Mouse (Mus musculus) heart, adult 8-10 months (tissue): ENCODE measurements around the gene Trh. TPM values are rescaled to one million over a fixed set of nuclear protein-coding genes. Genes with fewer than 3 reads are reported as not detected.

Experiments used
- DNase-seq: peaks from one replicate; pipeline ENCODE4 v3.0.0; 2022; ENCODE audit warnings: low spot score
- total RNA-seq, 4 experiments: library from RNA; stranded (reverse); gene quantifications; 2 replicates each; pipeline ENCODE4 v1.2.4; 2022

Gene Trh
- not detected for total RNA-seq

DNA sequence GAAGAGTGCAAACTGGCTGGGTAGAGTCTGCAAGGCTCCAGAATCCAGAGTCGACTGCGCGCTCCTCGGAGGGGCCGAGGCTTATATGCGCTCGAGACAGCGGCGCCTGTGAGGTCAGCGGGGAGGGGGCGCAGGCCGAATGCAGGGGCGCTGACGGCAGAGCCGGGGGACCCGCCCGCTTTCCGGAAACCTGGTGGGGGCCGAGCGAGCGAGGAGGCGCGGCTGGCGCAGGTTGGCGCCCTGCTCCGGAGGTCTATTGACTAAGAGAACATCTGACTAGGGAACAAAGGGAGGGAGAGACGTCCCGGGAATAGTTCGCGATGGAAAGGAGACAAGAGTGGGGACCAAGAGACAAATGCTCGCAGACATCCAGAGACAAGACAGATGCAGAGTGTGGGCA lies at the start of gene Trh:
Gene Trh, minus strand, starts transcription at position 60 of the 400 bp plus-strand sequence.
- no peak for DNase-seq

DNA sequence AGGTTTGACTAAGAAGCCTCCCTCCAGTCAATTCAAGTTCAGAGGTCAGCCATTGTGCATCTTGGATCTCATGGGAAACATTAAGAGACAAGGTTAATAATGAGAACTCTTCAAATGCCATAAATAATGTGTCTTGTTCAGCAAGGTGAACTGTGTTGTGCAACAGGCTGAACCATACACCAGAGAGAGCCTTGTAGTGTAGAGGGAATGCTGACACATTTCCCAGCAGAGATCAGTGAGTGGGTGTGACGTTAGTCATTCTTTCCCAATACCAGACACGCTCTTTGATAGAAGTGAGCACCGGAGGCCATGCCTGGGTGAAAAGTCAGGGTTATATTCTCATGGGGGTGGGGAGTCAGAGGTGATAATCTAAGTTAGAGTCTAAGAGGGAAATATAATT lies 46.4 kb upstream of the Trh start:
- DNase-seq = no peak

DNA sequence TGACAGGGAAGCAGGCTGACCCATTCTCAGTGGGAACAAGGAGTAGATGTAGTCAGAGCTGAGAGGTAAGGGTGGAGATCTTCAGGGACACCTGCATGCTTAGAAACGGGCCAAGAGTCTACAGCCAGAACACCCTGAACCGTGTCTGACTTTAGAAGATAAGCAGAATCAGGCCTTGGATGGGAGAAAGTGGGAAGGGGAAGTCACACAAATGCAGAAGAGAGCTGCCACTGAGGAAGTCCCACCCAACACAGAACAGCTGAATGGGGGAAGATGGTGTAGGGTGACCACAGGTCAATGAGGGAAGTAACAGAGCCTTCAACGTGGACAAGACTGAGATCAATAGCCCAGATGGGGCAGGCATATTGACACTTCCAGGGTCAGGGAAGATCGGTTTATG lies 42.4 kb upstream of the Trh start:
- DNase-seq = no peak

DNA sequence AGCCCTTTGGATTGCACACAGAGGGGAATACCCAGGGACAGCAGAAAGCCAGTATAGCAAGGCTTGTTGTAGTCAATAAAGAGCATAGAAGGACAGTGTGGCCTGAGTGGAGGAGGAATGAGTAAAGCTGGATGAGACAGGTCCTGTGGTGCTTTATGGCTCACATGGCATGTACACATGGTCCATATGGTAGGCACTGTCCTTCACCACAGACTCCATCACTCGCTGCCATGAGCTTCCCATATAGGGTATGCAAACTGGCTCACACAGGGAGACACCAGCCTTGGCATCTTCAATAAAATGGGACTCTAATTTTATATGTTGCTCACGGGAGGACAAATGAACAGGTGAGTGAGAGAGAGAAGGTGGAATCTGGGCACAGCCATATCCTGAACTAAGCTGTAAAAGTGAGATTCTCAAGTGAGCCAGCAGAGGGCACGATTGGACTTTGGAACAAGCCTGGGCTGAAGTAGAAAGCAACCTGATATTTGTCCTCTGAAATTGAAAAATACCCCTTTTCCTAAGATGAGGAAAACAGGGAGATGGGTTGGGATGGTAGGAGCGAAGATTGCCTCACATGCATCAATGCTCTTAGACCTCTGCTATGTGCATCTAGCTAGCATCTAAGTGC lies 41.9 kb upstream of the Trh start:
- peak; percentile 56 for DNase-seq

DNA sequence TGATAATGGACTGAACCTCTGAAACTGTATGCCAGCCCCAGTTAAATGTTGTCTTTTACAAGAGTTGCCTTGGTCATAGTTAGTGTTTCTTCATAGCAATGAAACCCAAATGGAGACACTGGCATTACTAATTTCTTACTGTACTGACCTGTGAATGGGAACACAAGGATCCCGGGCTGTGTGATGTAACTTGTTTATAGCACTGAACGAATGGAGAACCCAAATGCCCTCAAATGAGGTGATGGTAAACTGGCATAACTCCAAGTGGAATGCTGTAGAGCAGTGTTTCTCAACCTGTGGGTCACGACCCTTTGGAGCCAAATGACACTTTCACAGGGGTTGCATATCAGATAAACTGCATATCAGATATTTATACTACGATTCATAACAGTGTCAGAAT lies 41.1 kb upstream of the Trh start:
- no peak for DNase-seq

DNA sequence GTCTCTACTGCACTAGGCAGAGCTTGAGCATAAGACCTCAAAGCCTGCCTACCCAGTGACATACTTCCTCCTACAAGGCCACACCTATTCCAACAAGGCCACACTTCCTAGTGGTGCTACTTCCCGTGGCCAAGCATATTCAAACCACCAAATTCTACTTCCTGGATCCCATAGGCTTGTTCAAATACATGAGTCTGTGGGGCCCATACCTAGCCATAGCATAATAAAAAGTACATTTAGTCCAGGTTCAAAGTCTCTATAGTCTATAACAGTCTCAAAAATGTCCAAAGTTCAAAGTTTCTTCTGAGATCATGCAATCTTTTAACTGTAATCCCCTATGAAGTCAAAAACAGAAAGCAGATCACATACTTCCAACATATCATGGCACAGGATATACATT lies 32.7 kb upstream of the Trh start:
- DNase-seq = no peak

DNA sequence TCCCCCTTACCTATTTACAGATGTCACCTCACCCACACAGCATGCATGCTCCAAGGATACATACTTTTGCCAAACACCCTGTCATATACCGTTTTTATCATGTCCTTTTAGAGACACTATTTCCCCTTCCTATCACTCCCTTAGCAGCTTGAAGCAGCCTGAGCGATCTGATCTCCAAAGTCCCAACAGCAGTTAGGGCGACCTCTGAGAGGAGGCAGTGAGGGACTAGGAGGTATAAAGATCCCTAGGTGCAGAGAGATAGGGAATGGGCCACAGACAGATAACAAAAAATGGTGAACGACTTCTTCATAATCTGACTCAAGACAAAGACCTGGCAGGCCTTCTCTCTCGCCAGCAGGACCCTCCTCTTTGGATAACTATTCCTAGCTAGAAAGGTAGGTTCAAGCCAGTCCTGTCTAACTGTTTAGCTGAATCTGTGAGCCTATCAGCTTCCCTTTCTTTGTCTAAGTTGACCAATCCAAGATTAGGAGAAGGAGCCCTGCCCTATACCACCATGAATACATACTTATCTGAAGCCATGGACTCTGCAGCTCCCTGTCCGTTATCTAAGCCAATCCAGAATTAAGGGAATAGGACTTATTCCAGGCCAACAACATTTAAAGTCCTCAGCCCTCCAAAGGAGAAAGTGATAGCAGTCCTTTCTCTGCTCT lies 29.3 kb upstream of the Trh start:
- no peak for DNase-seq

DNA sequence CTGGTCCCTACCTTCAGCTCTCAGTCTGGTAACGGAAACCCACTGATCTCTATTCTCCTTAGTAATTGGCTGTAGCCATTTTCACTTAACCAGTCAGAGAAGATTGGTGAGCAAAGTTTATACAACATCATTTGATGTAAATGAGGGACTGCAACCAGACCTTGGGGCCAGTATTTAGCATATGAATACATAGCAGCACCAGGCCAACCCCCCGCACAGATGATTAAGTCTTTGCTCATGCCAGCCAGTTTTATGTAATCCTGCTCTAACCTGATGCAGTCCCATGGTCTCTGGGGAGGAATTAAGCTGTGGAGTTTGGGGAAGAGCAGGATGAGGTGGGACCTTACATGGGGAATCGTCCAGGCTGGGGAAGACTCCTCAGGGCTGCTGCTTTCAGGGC lies 28.2 kb upstream of the Trh start:
- DNase-seq = no peak

DNA sequence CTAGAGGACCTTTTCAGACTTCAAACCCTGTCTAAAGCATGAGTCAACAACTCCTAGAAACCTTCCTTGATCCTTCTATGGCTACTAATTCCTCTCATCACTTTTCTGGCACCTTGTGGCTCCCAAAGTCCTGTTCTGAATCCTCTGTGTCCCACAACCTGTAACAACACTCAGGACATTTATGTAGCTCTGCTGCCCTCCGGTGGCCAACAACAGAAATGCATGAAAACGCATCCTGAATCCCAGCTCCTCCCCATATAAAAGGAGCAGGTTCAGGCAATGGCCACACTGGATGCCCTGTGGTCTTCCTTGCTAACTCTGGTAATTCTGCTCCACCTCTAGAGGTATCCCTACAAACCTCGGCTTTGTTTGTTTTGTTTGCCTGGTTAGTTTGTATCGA lies 24.6 kb upstream of the Trh start:
- peak; percentile 66 for DNase-seq

DNA sequence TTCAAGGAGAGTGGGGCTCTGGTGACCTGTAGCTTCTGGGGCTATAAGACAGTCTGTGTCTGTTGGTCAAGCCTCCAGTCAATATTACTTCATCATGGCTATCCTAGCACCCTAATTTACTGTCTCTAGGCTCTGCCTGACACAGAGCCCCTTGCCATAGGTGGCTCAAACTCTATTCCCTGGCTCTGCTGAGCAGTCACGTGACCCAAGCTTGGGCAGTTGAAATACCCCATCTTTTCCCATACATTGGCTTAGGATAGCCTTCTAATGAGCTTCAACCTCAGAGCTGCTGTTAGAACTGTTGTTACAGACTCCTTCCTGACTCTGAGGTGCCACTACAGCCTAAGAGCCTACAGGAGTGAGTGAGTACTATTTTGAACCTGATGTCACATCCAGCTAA lies 23.6 kb upstream of the Trh start:
- no peak for DNase-seq

DNA sequence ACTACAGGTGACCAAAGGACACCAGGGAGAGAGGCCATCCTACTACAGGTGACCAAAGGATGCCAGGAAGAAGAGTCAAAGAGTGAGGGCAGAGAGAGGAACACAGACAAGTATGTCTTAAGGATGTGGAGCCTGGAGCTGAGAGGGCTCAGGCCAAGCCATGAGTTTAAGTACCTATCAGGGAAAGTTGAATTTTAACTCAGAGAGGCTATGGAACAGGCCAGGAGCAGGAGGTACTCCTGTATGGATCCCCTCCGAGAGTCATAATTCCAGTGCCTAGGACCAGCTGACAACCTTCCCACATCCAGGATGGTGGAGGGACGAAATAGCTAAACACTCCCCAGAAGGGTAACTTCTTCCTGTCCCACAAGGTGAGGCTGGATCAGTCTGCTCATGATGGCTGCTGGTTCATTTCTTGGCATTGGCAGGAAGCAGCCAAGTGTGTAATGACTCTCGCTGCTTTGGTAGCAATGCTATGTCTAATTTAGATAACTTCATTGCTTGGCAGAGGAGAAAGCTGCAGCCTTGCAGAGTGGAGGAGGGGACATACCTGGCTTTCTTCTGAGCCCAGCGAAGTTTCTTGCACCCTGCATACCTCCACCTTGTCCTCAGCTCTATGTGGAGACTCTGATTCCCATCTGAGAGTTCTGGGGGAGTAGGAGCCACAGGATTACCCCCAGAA lies 16.9 kb upstream of the Trh start:
- no peak for DNase-seq

DNA sequence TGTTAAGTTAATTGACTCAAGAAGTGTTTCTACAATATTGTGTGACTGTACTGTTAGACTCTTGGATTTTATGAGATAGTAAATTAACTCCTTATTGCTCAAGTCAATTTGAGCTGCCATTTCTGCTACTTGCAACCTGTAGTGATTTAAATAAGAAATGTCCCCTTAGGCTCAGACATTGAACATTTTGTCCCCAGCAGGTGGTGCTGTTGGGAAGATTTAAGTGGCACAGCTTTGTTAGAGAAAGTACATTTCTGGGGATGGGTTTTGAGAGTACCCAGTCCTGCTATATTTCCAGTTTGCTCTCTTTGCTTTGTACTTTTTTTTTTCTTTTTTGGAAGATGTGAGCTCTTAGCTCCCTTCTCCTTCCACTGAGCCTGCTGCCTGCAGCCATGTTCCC lies 10.9 kb upstream of the Trh start:
- DNase-seq = no peak

DNA sequence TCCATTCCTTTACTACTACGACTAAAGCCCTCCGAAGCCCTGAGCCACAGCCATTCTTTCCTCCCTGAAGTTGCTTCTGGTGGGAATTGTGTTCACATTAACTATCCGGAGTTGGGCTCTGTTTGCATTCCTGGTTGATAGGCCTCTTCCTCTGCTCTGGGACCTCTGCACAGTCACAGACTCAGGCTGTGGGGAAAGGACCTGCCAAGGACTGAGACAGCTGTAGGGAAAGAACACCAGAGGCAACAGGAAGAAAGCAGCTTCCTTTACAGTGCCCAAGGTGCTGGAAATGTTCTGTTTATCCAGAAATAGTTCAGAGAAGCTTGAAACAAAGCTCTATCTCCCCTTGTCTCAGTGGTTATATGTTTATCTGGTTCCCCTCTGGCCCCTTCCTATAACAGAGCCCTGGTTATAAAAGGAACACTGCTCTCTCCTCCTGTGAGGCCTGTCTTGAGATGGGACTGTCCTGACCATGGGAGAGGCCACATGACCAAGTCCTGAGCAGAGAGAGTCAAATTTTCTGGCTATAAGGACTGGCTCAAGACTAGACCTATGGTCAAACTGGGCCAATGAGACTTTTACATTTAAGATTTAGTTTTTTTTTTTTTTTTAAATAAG lies 8.9 kb upstream of the Trh start:
- DNase-seq = no peak

DNA sequence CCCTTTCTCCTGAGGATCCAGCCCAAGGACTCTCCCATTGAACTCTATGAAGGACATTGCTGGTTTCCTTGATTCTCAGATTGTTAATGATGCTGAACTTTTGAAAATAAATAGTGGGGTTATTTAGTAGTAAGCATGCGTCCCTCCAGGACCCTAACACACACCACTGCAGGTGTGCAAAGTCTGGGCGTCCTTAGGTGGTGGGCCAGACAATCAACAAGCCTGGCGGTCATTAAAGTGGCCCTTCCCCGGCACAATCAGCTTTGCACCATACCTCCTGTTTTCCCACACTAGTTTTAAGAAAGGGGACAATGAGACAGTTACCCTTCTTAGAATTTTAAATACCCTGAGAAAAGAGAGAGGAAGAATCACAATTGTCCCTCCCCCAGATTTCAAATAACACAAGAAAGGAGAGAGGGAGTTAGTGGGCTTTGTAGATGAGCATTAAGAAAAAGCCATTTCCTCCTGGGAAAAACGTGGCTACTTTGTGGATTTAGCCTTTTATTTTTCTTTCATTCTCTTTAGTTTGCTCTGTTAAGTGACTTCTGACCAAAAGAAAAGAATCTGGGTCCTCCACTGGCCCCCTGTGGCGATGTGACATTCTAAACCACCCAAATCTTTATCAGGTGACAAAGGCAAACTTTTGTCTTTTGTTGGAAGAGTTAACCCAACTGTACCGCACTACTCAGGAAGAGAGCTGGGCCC lies 2.9 kb upstream of the Trh start:
- no peak for DNase-seq

DNA sequence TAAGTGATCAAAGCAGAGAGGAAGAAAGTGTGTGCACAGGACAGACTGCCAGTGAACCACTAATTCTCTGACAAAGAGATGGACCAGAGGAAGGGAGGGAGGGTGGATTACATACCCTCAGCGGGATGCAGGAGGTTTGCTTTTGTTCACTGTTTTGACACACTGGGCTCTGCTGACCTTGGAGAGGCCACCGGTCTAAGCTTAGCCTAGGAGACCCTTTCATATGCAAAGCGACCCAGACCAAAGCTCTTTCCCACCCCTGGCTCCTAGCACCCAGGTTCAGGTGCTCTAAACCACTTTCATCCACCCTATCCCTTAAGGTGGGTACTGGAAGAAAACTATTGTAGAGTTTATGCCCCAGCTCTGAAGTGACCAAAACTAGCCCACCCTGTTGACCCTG lies 1.9 kb upstream of the Trh start:
- DNase-seq = no peak

DNA sequence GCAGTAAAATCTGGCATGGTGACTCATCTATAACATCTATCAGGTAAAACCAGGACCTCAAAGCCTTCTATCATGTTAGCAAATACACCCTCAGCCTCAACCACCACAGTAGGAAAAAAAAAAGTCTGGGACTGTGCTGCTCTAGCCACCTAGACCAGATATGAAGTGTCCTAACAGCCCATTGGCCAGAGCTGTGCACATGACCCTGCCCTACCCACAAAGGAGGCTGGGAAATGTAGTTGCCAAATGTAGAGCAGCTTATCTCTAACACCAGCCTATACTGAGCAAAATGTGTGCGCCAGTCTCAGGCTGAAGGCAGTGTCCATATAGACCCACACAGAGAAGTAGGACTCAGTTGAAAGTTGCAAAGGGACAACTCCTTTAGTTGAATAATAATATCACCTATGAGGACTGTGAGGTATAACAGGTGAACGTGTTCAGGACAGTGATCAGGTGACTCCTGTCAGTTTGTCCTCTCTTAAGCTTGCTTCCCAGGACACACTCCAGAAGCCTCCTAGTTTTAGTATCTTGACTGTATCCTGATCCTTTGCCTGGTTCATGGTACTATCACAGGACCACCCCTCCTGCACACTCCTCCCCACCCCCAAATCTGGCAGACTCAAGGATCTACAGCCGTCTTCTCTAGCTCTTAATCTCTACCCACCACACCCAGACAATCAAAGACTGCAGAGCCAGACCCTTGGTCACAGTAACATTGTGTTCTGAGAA lies 3.1 kb downstream of the Trh start:
- peak; percentile 14 for DNase-seq

DNA sequence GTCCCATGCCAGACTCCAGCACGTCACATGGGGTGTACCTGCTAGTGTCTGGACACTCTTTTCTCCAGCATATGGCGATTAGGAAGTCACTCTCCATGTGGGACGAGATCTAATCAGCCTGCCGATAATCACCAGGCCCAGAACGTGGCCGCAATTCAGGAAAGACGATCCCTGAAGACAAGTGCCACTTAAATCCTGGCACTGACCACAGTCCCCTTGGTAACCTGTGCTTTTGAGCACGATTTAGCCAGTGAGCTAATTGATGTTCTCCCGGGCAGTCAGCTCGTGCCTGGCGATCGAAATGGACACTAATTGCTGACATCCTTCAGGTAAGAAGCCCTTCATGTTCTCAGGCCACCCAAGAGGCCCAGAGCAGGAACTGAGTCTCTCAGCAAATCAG lies 9.4 kb downstream of the Trh start:
- DNase-seq = no peak

DNA sequence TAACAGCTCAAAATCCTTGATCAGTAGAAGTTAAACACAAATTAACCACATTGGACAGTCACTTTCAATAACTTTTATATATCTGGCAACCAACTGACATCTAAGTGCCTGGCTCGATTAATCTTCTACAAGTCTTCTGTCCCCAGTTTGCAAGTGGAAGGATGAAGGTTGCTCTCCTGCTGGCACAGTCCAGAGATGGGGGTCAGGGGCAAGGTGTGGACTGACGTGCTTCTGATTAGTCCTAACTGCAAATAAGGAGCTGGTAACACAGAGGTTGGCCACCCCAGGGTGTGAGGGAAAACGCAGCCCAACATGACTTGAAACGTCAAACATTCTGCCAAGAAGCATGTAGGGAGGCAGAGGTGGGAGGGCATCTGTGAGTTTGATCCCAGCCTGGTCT lies 12.7 kb downstream of the Trh start:
- DNase-seq = no peak

DNA sequence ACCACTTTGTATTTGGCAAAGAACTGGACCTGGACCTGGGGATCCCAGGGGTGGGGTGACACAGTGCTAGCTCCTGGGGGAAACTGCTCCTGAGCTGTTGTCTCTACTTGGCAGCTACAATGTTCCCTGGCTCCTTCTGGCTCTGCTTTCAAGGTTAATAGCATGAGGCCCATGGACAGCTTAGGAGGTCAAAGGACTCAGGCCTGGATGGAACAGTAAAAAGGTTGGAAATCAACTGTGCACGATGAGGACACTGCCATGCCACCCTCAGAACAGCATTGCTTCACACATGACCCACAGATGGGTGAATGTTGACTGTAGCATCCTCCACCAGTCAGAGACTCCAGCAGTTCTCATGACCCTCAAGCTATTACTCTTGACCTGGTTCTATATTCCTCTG lies 13.1 kb downstream of the Trh start:
- DNase-seq = no peak

DNA sequence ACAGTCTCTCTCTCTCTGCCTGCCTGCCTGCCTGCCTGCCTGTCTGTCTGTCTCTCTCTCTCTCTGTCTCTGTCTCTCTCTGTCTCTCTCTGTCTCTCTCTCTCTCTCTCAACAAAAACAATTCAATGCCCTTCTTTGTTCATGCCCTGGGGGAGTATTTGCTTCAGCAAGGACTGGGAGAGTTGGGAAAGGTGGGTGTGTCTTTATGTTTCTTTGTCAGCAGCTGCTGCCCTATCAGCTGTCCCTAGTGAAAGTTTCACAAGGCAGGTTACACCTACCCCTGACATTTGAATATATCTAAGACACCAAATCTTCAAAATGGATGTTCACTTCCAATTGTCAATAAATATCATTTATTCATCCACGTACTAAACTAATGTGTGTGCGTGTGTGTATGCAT lies 14.9 kb downstream of the Trh start:
- no peak for DNase-seq

DNA sequence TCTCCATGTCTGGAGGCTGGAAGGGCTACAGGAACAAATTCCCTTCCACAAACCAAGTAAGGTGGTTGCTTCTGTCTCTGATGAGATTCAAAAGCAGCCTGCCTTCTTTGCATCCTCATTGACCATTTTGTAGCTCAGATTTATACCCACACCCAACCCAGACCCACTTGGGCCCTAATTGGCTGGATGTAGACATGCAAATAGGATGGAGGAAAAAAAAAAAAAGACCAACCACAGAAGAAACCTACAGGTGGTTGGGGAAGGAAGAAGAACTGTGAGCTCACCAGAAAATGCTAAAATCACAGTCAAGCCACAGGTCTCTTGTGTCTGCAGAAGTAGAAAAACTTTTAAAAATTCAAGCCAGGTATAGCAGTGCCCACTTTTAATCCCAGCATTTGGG lies 15.3 kb downstream of the Trh start:
- DNase-seq = no peak

DNA sequence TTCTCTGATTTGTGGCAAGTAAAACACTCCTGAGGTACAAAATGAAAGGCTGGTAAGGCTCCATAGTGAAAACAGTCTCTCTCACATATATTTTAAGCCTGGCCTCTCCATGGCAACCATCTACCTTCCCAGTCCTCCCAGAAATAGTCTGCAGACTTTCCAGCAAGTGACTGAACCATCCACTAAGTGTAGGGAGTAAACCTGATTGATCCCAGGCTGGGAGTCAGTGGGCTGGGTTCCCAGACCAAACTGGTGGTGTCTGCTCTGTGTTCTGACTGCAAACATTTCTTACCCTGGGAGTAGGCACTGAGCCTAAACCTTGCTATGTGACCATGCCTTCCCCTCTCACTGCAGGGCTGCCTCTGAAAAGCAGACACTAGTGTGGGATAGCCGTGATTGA lies 19.5 kb downstream of the Trh start:
- no peak for DNase-seq
